Mouse (Mus musculus) intestine, embryonic 16.5 days (tissue): ENCODE data around the gene Noc2l. TPM values are rescaled to one million over a fixed set of nuclear protein-coding genes. Genes with fewer than 3 reads are reported as not detected.
A peak's percentile ranks its signal among the peaks of the same experiment; 100 is the strongest.

Source experiments
- ATAC-seq: fragments of 200-750 bp; cut with Nextera tagmentation; 2 replicates; pipeline ENCODE4 v1.8.0; 2017; ENCODE audit warnings: moderate TSS enrichment, moderate library complexity
- H3K27ac ChIP-seq: fragments of 300-500 bp; sonication (generic); 2 replicates; pipeline ENCODE4 v1.5.1; 2014; ENCODE audit warnings: mild to moderate bottlenecking, low read length
- H3K27me3 ChIP-seq: fragments of 300-500 bp; sonication (generic); replicated peaks from 2 replicates; pipeline ENCODE4 v1.6.1; 2014; ENCODE audit warnings: low read length, control low read depth, mixed read lengths; ENCODE audit not compliant: control insufficient read depth, insufficient read depth
- H3K36me3 ChIP-seq: fragments of 300-500 bp; sonication (generic); 2 replicates; pipeline ENCODE4 v1.6.1; 2014; ENCODE audit warnings: low read length, control low read depth; ENCODE audit not compliant: control insufficient read depth, insufficient read depth
- H3K4me1 ChIP-seq: fragments of 300-500 bp; sonication (generic); 2 replicates; pipeline ENCODE4 v1.6.1; 2014; ENCODE audit warnings: low read length, control low read depth, mixed read lengths; ENCODE audit not compliant: control insufficient read depth, insufficient read depth
- H3K4me2 ChIP-seq: fragments of 300-500 bp; sonication (generic); 2 replicates; pipeline ENCODE4 v1.6.1; 2014; ENCODE audit warnings: low read depth, low read length, control low read depth
- H3K4me3 ChIP-seq: fragments of 300-500 bp; sonication (generic); 2 replicates; pipeline ENCODE4 v1.5.1; 2014; ENCODE audit warnings: mild to moderate bottlenecking, low read length
- H3K9ac ChIP-seq: fragments of 300-500 bp; sonication (generic); 2 replicates; pipeline ENCODE4 v1.6.1; 2014; ENCODE audit warnings: low read depth, low read length
- H3K9me3 ChIP-seq: fragments of 300-500 bp; sonication (generic); 2 replicates; pipeline ENCODE4 v1.6.1; 2016; ENCODE audit warnings: low read length, control low read depth; ENCODE audit not compliant: control insufficient read depth
- WGBS: fragments of 180-500 bp; shearing (Covaris S2); extraction: QIAGEN DNeasy Blood & Tissue Kit; methylation state at CpG from one replicate; pipeline ENCODE4 v1.1.7; 2014; 5-methylcytosine and 5-hydroxymethylcytosine counted together
- polyA plus RNA-seq: library from polyadenylated mRNA; unstranded; fragments of >200 nt; fragmentation: Nextera tagmentation; extraction: Ambion mirVana; gene quantifications from 2 replicates; pipeline ENCODE4 v1.2.1, GENCODE M21; 2015

Noc2l gene
- polyA plus RNA-seq, 1 experiment from 2014 or later: 69.1 TPM

GRCm38 (mm10) chr4:156197131-156197828 is 38.5 kb upstream of the Noc2l start, which contains the start of gene Agrn:
Gene Agrn, minus strand, starts transcription at chr4:156197488.
- peak within 1 kb of the TSS; percentile 93 for H3K4me3 ChIP-seq
- peak within 1 kb of the TSS; percentile 90 for H3K27ac ChIP-seq
- 0% methylated on average over 18 of the region's 88 CpGs for WGBS
- peak within 1 kb of the TSS; percentile 89 for H3K9ac ChIP-seq
- peak; percentile 80 for ATAC-seq
- no peaks in the 10 kb centered on the region for H3K9me3 ChIP-seq
- H3K27me3 ChIP-seq: no peaks in the 10 kb centered on the region
- H3K36me3 ChIP-seq: no peaks in the 10 kb centered on the region
- peaks cover 39% of the 10 kb centered on the region for H3K4me1 ChIP-seq
- peak within 1 kb of the TSS; percentile 86 for H3K4me2 ChIP-seq

GRCm38 (mm10) chr4:156197829-156198205 is 38.0 kb upstream of the Noc2l start:
- peak; percentile 89 for ATAC-seq
- Histone ChIP-seq H3K36me3 (no peaks in the 10 kb centered on the region), H3K9ac (peak overlapping the region; percentile 69), H3K4me1 (peaks cover 39% of the 10 kb centered on the region), H3K9me3 (no peaks in the 10 kb centered on the region), H3K27ac (peak overlapping the region; percentile 90), H3K4me2 (peak overlapping the region; percentile 71), H3K27me3 (peaks cover 3% of the 10 kb centered on the region; the same call in 1 of the 2 replicates), H3K4me3 (peak overlapping the region; percentile 60)
- WGBS: under 1% methylated on average over 26 of the region's 26 CpGs

- WGBS: 58% methylated on average over 10 of the region's 10 CpGs
- H3K27ac ChIP-seq: no peak within 1 kb of the TSS
Observed at GRCm38 (mm10) chr4:156200623-156201475, 35.0 kb upstream of the Noc2l start, which contains the start of gene Isg15. Gene Isg15, minus strand, starts transcription at chr4:156200818.

GRCm38 (mm10) chr4:156202462-156202893 is 33.3 kb upstream of the Noc2l start:
- Histone ChIP-seq H3K36me3 (no peaks in the 10 kb centered on the region), H3K4me3 (peak overlapping the region; percentile 63), H3K4me1 (peaks cover 17% of the 10 kb centered on the region), H3K27me3 (peaks cover 23% of the 10 kb centered on the region), H3K27ac (peak overlapping the region; percentile 48; the same call in 1 of the 2 replicates), H3K4me2 (peak overlapping the region; percentile 96), H3K9me3 (no peaks in the 10 kb centered on the region), H3K9ac (peak overlapping the region; percentile 66)
- 37% methylated on average over 12 of the region's 12 CpGs for WGBS
- no peak for ATAC-seq

More at GRCm38 (mm10) chr4:156200623-156201475, 35.0 kb upstream of the Noc2l start, which contains the start of gene Isg15:
- H3K4me3 ChIP-seq: no peak within 1 kb of the TSS
- no peak for ATAC-seq
- peaks cover 20% of the 10 kb centered on the region for H3K4me1 ChIP-seq
- no peaks in the 10 kb centered on the region for H3K9me3 ChIP-seq
- H3K36me3 ChIP-seq: no peaks in the 10 kb centered on the region
- peaks cover 23% of the 10 kb centered on the region for H3K27me3 ChIP-seq
- H3K9ac ChIP-seq: no peak within 1 kb of the TSS
- peak within 1 kb of the TSS; percentile 36; the same call in 1 of the 2 replicates for H3K4me2 ChIP-seq

- peaks cover 14% of the 10 kb centered on the region for H3K4me1 ChIP-seq
- peak within 1 kb of the TSS; percentile 96 for H3K4me2 ChIP-seq
- H3K9me3 ChIP-seq: no peaks in the 10 kb centered on the region
- ATAC-seq: peak; percentile 78
- H3K27ac ChIP-seq: peak within 1 kb of the TSS; percentile 66
- peaks cover 23% of the 10 kb centered on the region for H3K27me3 ChIP-seq
- peak within 1 kb of the TSS; percentile 66 for H3K9ac ChIP-seq
- H3K4me3 ChIP-seq: peak within 1 kb of the TSS; percentile 63
- no peaks in the 10 kb centered on the region for H3K36me3 ChIP-seq
- 0% methylated on average over 38 of the region's 39 CpGs for WGBS
Observed at GRCm38 (mm10) chr4:156203001-156203412, 32.8 kb upstream of the Noc2l start, which contains the start of gene AW011738. Gene AW011738, plus strand, starts transcription at chr4:156203304.

- no peaks in the 10 kb centered on the region for H3K9me3 ChIP-seq
- peak overlapping the region; percentile 63 for H3K4me3 ChIP-seq
- ATAC-seq: peak; percentile 46
- H3K4me1 ChIP-seq: peaks cover 13% of the 10 kb centered on the region
- H3K27me3 ChIP-seq: peaks cover 23% of the 10 kb centered on the region
- peak overlapping the region; percentile 66 for H3K9ac ChIP-seq
- no peaks in the 10 kb centered on the region for H3K36me3 ChIP-seq
- WGBS: under 1% methylated on average over 49 of the region's 49 CpGs
- H3K27ac ChIP-seq: peak overlapping the region; percentile 66
- peak overlapping the region; percentile 96 for H3K4me2 ChIP-seq
Observed at GRCm38 (mm10) chr4:156203413-156204131, 32.2 kb upstream of the Noc2l start.

GRCm38 (mm10) chr4:156208872-156209271 is 26.9 kb upstream of the Noc2l start:
- no peak for ATAC-seq
- no peak overlapping the region for H3K4me2 ChIP-seq
- WGBS: 81% methylated on average over 4 of the region's 4 CpGs

GRCm38 (mm10) chr4:156209963-156210635 is 25.7 kb upstream of the Noc2l start:
- WGBS: 67% methylated on average over 13 of the region's 13 CpGs
- no peak for ATAC-seq
- H3K36me3 ChIP-seq: no peaks in the 10 kb centered on the region

More at GRCm38 (mm10) chr4:156208872-156209271, 26.9 kb upstream of the Noc2l start:
- Histone ChIP-seq H3K4me1 (peaks cover under 1% of the 10 kb centered on the region; the same call in 1 of the 2 replicates), H3K27ac (no peak overlapping the region), H3K4me3 (no peak overlapping the region), H3K27me3 (peaks cover 13% of the 10 kb centered on the region), H3K9me3 (no peaks in the 10 kb centered on the region), H3K36me3 (no peaks in the 10 kb centered on the region), H3K9ac (no peak overlapping the region)

More at GRCm38 (mm10) chr4:156209963-156210635, 25.7 kb upstream of the Noc2l start:
- Histone ChIP-seq H3K4me3 (no peak overlapping the region), H3K27ac (no peak overlapping the region), H3K4me2 (no peak overlapping the region), H3K9ac (no peak overlapping the region), H3K4me1 (no peaks in the 10 kb centered on the region), H3K9me3 (no peaks in the 10 kb centered on the region), H3K27me3 (peaks cover 2% of the 10 kb centered on the region; the same call in 1 of the 2 replicates)
